Mouse (Mus musculus) neural tube, embryonic 11.5 days (tissue): Measurements from ENCODE around the gene Pold3. TPM values are rescaled to one million over a fixed set of nuclear protein-coding genes. Genes with fewer than 3 reads are reported as not detected.

ENCODE experiments used
- ATAC-seq: fragments of 200-750 bp; cut with Nextera tagmentation; 2 replicates; pipeline ENCODE4 v1.8.0; 2017; ENCODE audit warnings: moderate number of reproducible peaks, mild to moderate bottlenecking, moderate TSS enrichment, moderate library complexity; ENCODE audit not compliant: insufficient read depth, low FRiP score, low TSS enrichment
- DNase-seq: peaks from one replicate; pipeline ENCODE4 v3.0.0-alpha.2; 2015; ENCODE audit warnings: low spot score
- H3K27ac ChIP-seq: fragments of 300-500 bp; sonication (generic); 2 replicates; pipeline ENCODE4 v1.5.1; 2014; ENCODE audit warnings: low read depth, mild to moderate bottlenecking, low read length
- H3K27me3 ChIP-seq: fragments of 300-500 bp; sonication (generic); 2 replicates; pipeline ENCODE4 v1.6.1; 2014; ENCODE audit warnings: mild to moderate bottlenecking, low read length, mixed read lengths; ENCODE audit not compliant: control insufficient read depth, insufficient read depth
- H3K36me3 ChIP-seq: fragments of 300-500 bp; sonication (generic); 2 replicates; pipeline ENCODE4 v1.6.1; 2014; ENCODE audit warnings: mild to moderate bottlenecking, low read length, moderate library complexity, mixed read lengths; ENCODE audit not compliant: control insufficient read depth, insufficient read depth
- H3K4me1 ChIP-seq: fragments of 300-500 bp; sonication (generic); 2 replicates; pipeline ENCODE4 v1.6.1; 2014; ENCODE audit warnings: low read length, mixed read lengths; ENCODE audit not compliant: control insufficient read depth, insufficient read depth
- H3K4me2 ChIP-seq: fragments of 300-500 bp; sonication (generic); 2 replicates; pipeline ENCODE4 v1.6.1; 2014; ENCODE audit warnings: low read depth, mild to moderate bottlenecking, moderate library complexity
- H3K4me3 ChIP-seq: fragments of 300-500 bp; sonication (generic); 2 replicates; pipeline ENCODE4 v1.5.1; 2014; ENCODE audit warnings: low read depth, low read length
- H3K9ac ChIP-seq: fragments of 300-500 bp; sonication (generic); 2 replicates; pipeline ENCODE4 v1.6.1; 2014; ENCODE audit warnings: mild to moderate bottlenecking, low read length
- H3K9me3 ChIP-seq: fragments of 300-500 bp; sonication (generic); 2 replicates; pipeline ENCODE4 v1.6.1; 2016; ENCODE audit warnings: low read length; ENCODE audit not compliant: control insufficient read depth
- WGBS: fragments of 180-500 bp; shearing (Covaris S2); extraction: QIAGEN DNeasy Blood & Tissue Kit; methylation state at CpG from one replicate; pipeline ENCODE4 v1.1.7; 2014; 5-methylcytosine and 5-hydroxymethylcytosine counted together
- polyA plus RNA-seq: library from polyadenylated mRNA; unstranded; fragments of >200 nt; fragmentation: Nextera tagmentation; extraction: Ambion mirVana; gene quantifications from 2 replicates; pipeline ENCODE4 v1.2.1, GENCODE M21; 2014

The Pold3 gene
- polyA plus RNA-seq, 1 experiment from 2014 or later: 78.2 TPM

GRCm38 (mm10) chr7:100124211-100124610 is 2.8 kb upstream of the Pold3 start:
- H3K4me2 ChIP-seq: no peak overlapping the region
- peak; percentile 38 for DNase-seq
- no peak overlapping the region for H3K27ac ChIP-seq
- no peak for ATAC-seq
- 88% methylated on average over 2 of the region's 2 CpGs for WGBS
- H3K4me3 ChIP-seq: no peak overlapping the region
- no peaks in the 10 kb centered on the region for H3K36me3 ChIP-seq
- no peaks in the 10 kb centered on the region for H3K27me3 ChIP-seq
- no peak overlapping the region for H3K9ac ChIP-seq
- H3K9me3 ChIP-seq: no peaks in the 10 kb centered on the region
- peaks cover 2% of the 10 kb centered on the region; the same call in 1 of the 2 replicates for H3K4me1 ChIP-seq

GRCm38 (mm10) chr7:100123486-100123885 is 2.1 kb upstream of the Pold3 start:
- H3K9me3 ChIP-seq: no peaks in the 10 kb centered on the region
- DNase-seq: peak; percentile 39
- H3K9ac ChIP-seq: no peak overlapping the region
- H3K4me2 ChIP-seq: no peak overlapping the region
- ATAC-seq: no peak
- H3K4me1 ChIP-seq: peaks cover 5% of the 10 kb centered on the region; the same call in 1 of the 2 replicates
- no peaks in the 10 kb centered on the region for H3K27me3 ChIP-seq
- peaks cover 2% of the 10 kb centered on the region; the same call in 1 of the 2 replicates for H3K36me3 ChIP-seq
- no peak overlapping the region for H3K4me3 ChIP-seq
- WGBS: 69% methylated on average over 6 of the region's 6 CpGs
- no peak overlapping the region for H3K27ac ChIP-seq

GRCm38 (mm10) chr7:100120791-100121261 is 539 bp downstream of the Pold3 start:
- Histone ChIP-seq H3K9ac (peak overlapping the region; percentile 85), H3K4me3 (peak overlapping the region; percentile 94), H3K27ac (peak overlapping the region; percentile 80), H3K4me1 (peaks cover 5% of the 10 kb centered on the region; the same call in 1 of the 2 replicates), H3K36me3 (peaks cover 5% of the 10 kb centered on the region; the same call in 1 of the 2 replicates), H3K27me3 (no peaks in the 10 kb centered on the region), H3K9me3 (no peaks in the 10 kb centered on the region), H3K4me2 (peak overlapping the region; percentile 76)
- peak; percentile 40 for DNase-seq
- WGBS: 0% methylated on average over 24 of the region's 25 CpGs
- peak; percentile 78 for ATAC-seq

GRCm38 (mm10) chr7:100114279-100114678 is 7.1 kb downstream of the Pold3 start:
- H3K36me3 ChIP-seq: peaks cover 5% of the 10 kb centered on the region; the same call in 1 of the 2 replicates

GRCm38 (mm10) chr7:100113821-100114220 is 7.5 kb downstream of the Pold3 start:
- no peak overlapping the region for H3K4me2 ChIP-seq
- no peak for ATAC-seq
- no peak for DNase-seq
- 0 out of 2 replicates have a peak, but pooled peaks cover 3% of the 10 kb centered on the region for H3K4me1 ChIP-seq
- no peak overlapping the region for H3K9ac ChIP-seq
- no peak overlapping the region for H3K27ac ChIP-seq
- 86% methylated on average over 7 of the region's 7 CpGs for WGBS
- H3K36me3 ChIP-seq: peaks cover 5% of the 10 kb centered on the region; the same call in 1 of the 2 replicates
- no peaks in the 10 kb centered on the region for H3K9me3 ChIP-seq
- no peaks in the 10 kb centered on the region for H3K27me3 ChIP-seq
- no peak overlapping the region for H3K4me3 ChIP-seq

More at GRCm38 (mm10) chr7:100114279-100114678, 7.1 kb downstream of the Pold3 start:
- WGBS: 97% methylated on average over 6 of the region's 6 CpGs
- no peak overlapping the region for H3K27ac ChIP-seq
- H3K9me3 ChIP-seq: no peaks in the 10 kb centered on the region
- 0 out of 2 replicates have a peak, but pooled peaks cover 3% of the 10 kb centered on the region for H3K4me1 ChIP-seq
- H3K27me3 ChIP-seq: no peaks in the 10 kb centered on the region
- no peak overlapping the region for H3K4me2 ChIP-seq
- ATAC-seq (no peak), DNase-seq (no peak)
- no peak overlapping the region for H3K4me3 ChIP-seq
- H3K9ac ChIP-seq: no peak overlapping the region

GRCm38 (mm10) chr7:100111506-100111905 is 9.9 kb downstream of the Pold3 start:
- Histone ChIP-seq H3K27me3 (no peaks in the 10 kb centered on the region), H3K36me3 (no peaks in the 10 kb centered on the region), H3K4me1 (no peaks in the 10 kb centered on the region), H3K9ac (no peak overlapping the region), H3K9me3 (no peaks in the 10 kb centered on the region), H3K4me2 (no peak overlapping the region), H3K4me3 (no peak overlapping the region), H3K27ac (no peak overlapping the region)
- ATAC-seq: no peak
- 84% methylated on average over 10 of the region's 10 CpGs for WGBS
- no peak for DNase-seq

- Histone ChIP-seq H3K27ac (no peak overlapping the region), H3K9ac (no peak overlapping the region), H3K4me2 (no peak overlapping the region), H3K27me3 (no peaks in the 10 kb centered on the region), H3K36me3 (peaks cover 2% of the 10 kb centered on the region; the same call in 1 of the 2 replicates), H3K4me1 (no peaks in the 10 kb centered on the region), H3K9me3 (no peaks in the 10 kb centered on the region), H3K4me3 (no peak overlapping the region)
- peak; percentile 16 for DNase-seq
- WGBS: 67% methylated on average over 3 of the region's 3 CpGs
- no peak for ATAC-seq
Observed at GRCm38 (mm10) chr7:100108341-100108740, 13.0 kb downstream of the Pold3 start.

- Histone ChIP-seq H3K4me3 (no peak overlapping the region), H3K9me3 (no peaks in the 10 kb centered on the region), H3K27me3 (no peaks in the 10 kb centered on the region), H3K4me2 (no peak overlapping the region), H3K4me1 (no peaks in the 10 kb centered on the region), H3K9ac (no peak overlapping the region), H3K36me3 (peaks cover 7% of the 10 kb centered on the region), H3K27ac (no peak overlapping the region)
- no peak for ATAC-seq
- 98% methylated on average over 4 of the region's 4 CpGs for WGBS
- DNase-seq: no peak
Observed at GRCm38 (mm10) chr7:100104677-100105076, 16.7 kb downstream of the Pold3 start.

GRCm38 (mm10) chr7:100100031-100100595 is 21.3 kb downstream of the Pold3 start:
- H3K4me2 ChIP-seq: no peak overlapping the region
- no peak for ATAC-seq
- H3K4me3 ChIP-seq: no peak overlapping the region
- no peak overlapping the region for H3K27ac ChIP-seq
- H3K9ac ChIP-seq: no peak overlapping the region
- no peaks in the 10 kb centered on the region for H3K9me3 ChIP-seq
- WGBS: 91% methylated on average over 5 of the region's 5 CpGs
- H3K36me3 ChIP-seq: peaks cover 14% of the 10 kb centered on the region
- DNase-seq: no peak
- no peaks in the 10 kb centered on the region for H3K4me1 ChIP-seq
- H3K27me3 ChIP-seq: no peaks in the 10 kb centered on the region
